Mouse (Mus musculus): ENCODE measurements around the gene Zfp985. TPM values are rescaled to one million over a fixed set of nuclear protein-coding genes. Genes with fewer than 3 reads are reported as not detected.
"Not testable (repeated sequence)": the region's sequence is repeated elsewhere in the genome, so short reads cannot be mapped to it uniquely, and the experiment has no call there.

The Zfp985 gene
- polyA plus RNA-seq, 1 experiment from 2014 or later, result 0.07 TPM

- not testable (repeated sequence) for H3K27me3 ChIP-seq; H3K4me3 ChIP-seq (replicated peaks); H3K27ac ChIP-seq; ATAC-seq; H3K36me3 ChIP-seq; H3K9me3 ChIP-seq; H3K4me2 ChIP-seq (replicated peaks); H3K4me1 ChIP-seq (replicated peaks); H3K9ac ChIP-seq (replicated peaks)
- WGBS, result 57% methylated on average over 1 of the region's 1 CpGs
These were observed 6.0 kb downstream of the Zfp985 start for GRCm38 (mm10) chr4:147559096-147559495.

GRCm38 (mm10) chr4:147565426-147566220, 12.5 kb downstream of the Zfp985 start:
- no peak for ATAC-seq
- 72% methylated on average over 6 of the region's 6 CpGs for WGBS
- Histone ChIP-seq H3K4me1 (replicated peaks) (no peaks in the 10 kb centered on the region), H3K4me2 (replicated peaks) (no peak overlapping the region), H3K27ac (no peak overlapping the region), H3K27me3 (no peaks in the 10 kb centered on the region), H3K9me3 (peaks cover 14% of the 10 kb centered on the region), H3K4me3 (replicated peaks) (no peak overlapping the region), H3K36me3 (no peaks in the 10 kb centered on the region), H3K9ac (replicated peaks) (no peak overlapping the region)

GRCm38 (mm10) chr4:147571156-147571555, 18.1 kb downstream of the Zfp985 start:
- not testable (repeated sequence) for H3K27me3 ChIP-seq; H3K36me3 ChIP-seq; H3K9ac ChIP-seq (replicated peaks); H3K4me2 ChIP-seq (replicated peaks); H3K4me1 ChIP-seq (replicated peaks); ATAC-seq; H3K4me3 ChIP-seq (replicated peaks); H3K27ac ChIP-seq
- WGBS, result 84% methylated on average over 8 of the region's 8 CpGs
- peaks cover 17% of the 10 kb centered on the region for H3K9me3 ChIP-seq

GRCm38 (mm10) chr4:147579371-147579770, 26.3 kb downstream of the Zfp985 start:
- H3K27me3 ChIP-seq; H3K4me3 ChIP-seq (replicated peaks); H3K9ac ChIP-seq (replicated peaks); H3K4me2 ChIP-seq (replicated peaks); ATAC-seq; H3K36me3 ChIP-seq; H3K4me1 ChIP-seq (replicated peaks); H3K27ac ChIP-seq: not testable (repeated sequence)
- 92% methylated on average over 4 of the region's 4 CpGs for whole genome bisulfite sequencing
- H3K9me3 ChIP-seq, result peaks cover 18% of the 10 kb centered on the region; the same call in 1 of the 2 replicates

- H3K9me3 ChIP-seq, result peaks cover 28% of the 10 kb centered on the region
- no peak overlapping the region for H3K4me2 ChIP-seq (replicated peaks)
- no peak for ATAC-seq
- H3K4me3 ChIP-seq (replicated peaks), result no peak overlapping the region
- no peak overlapping the region for H3K27ac ChIP-seq
- no peaks in the 10 kb centered on the region for H3K27me3 ChIP-seq
- WGBS, result 62% methylated on average over 1 of the region's 1 CpGs
- no peaks in the 10 kb centered on the region for H3K36me3 ChIP-seq
- H3K9ac ChIP-seq (replicated peaks), result no peak overlapping the region
- no peaks in the 10 kb centered on the region for H3K4me1 ChIP-seq (replicated peaks)
These were observed 33.7 kb downstream of the Zfp985 start for GRCm38 (mm10) chr4:147586511-147587473.

- 84% methylated on average over 3 of the region's 3 CpGs for WGBS
- H3K4me1 ChIP-seq (replicated peaks); ATAC-seq; H3K4me2 ChIP-seq (replicated peaks); H3K4me3 ChIP-seq (replicated peaks); H3K27ac ChIP-seq; H3K36me3 ChIP-seq; H3K9ac ChIP-seq (replicated peaks); H3K27me3 ChIP-seq: not testable (repeated sequence)
- H3K9me3 ChIP-seq, result peaks cover 20% of the 10 kb centered on the region
These were observed 41.6 kb downstream of the Zfp985 start for GRCm38 (mm10) chr4:147594630-147595029.

GRCm38 (mm10) chr4:147597685-147598084, 44.6 kb downstream of the Zfp985 start:
- 62% methylated on average over 1 of the region's 1 CpGs for WGBS
- H3K4me2 ChIP-seq (replicated peaks), result no peak overlapping the region
- no peak for ATAC-seq
- no peaks in the 10 kb centered on the region for H3K4me1 ChIP-seq (replicated peaks)
- no peak overlapping the region for H3K9ac ChIP-seq (replicated peaks)
- peaks cover 27% of the 10 kb centered on the region for H3K9me3 ChIP-seq
- H3K27me3 ChIP-seq, result no peaks in the 10 kb centered on the region
- no peak overlapping the region for H3K27ac ChIP-seq
- H3K4me3 ChIP-seq (replicated peaks), result no peak overlapping the region
- no peaks in the 10 kb centered on the region for H3K36me3 ChIP-seq

GRCm38 (mm10) chr4:147598831-147599230, 45.8 kb downstream of the Zfp985 start:
- H3K27me3 ChIP-seq, result no peaks in the 10 kb centered on the region
- H3K4me1 ChIP-seq (replicated peaks), result no peaks in the 10 kb centered on the region
- H3K9ac ChIP-seq (replicated peaks), result no peak overlapping the region
- ATAC-seq, result no peak
- H3K36me3 ChIP-seq, result no peaks in the 10 kb centered on the region
- H3K4me3 ChIP-seq (replicated peaks), result no peak overlapping the region
- H3K9me3 ChIP-seq, result peaks cover 27% of the 10 kb centered on the region
- H3K27ac ChIP-seq, result no peak overlapping the region
- WGBS, result 53% methylated on average over 2 of the region's 2 CpGs
- H3K4me2 ChIP-seq (replicated peaks), result no peak overlapping the region

- H3K4me3 ChIP-seq (replicated peaks), result no peak overlapping the region
- H3K9ac ChIP-seq (replicated peaks), result no peak overlapping the region
- H3K4me1 ChIP-seq (replicated peaks), result no peaks in the 10 kb centered on the region
- no peak overlapping the region for H3K27ac ChIP-seq
- no peaks in the 10 kb centered on the region for H3K27me3 ChIP-seq
- no peak for ATAC-seq
- no peak overlapping the region for H3K4me2 ChIP-seq (replicated peaks)
- H3K36me3 ChIP-seq, result no peaks in the 10 kb centered on the region
- WGBS, result 42% methylated on average over 1 of the region's 1 CpGs
- H3K9me3 ChIP-seq, result peaks cover 14% of the 10 kb centered on the region
These were observed 48.8 kb downstream of the Zfp985 start for GRCm38 (mm10) chr4:147601881-147602280.

- Histone ChIP-seq H3K4me1 (replicated peaks) (no peaks in the 10 kb centered on the region), H3K9me3 (peaks cover 7% of the 10 kb centered on the region), H3K27ac (no peak overlapping the region), H3K36me3 (no peaks in the 10 kb centered on the region), H3K27me3 (no peaks in the 10 kb centered on the region), H3K9ac (replicated peaks) (no peak overlapping the region), H3K4me2 (replicated peaks) (no peak overlapping the region), H3K4me3 (replicated peaks) (no peak overlapping the region)
- 80% methylated on average over 4 of the region's 4 CpGs for WGBS
- no peak for ATAC-seq
These were observed 50.7 kb downstream of the Zfp985 start for GRCm38 (mm10) chr4:147603806-147604205.

- Histone ChIP-seq H3K4me1 (replicated peaks) (no peaks in the 10 kb centered on the region), H3K36me3 (no peaks in the 10 kb centered on the region), H3K4me2 (replicated peaks) (no peak overlapping the region), H3K27ac (no peak overlapping the region), H3K9me3 (peaks cover 7% of the 10 kb centered on the region), H3K4me3 (replicated peaks) (no peak overlapping the region), H3K9ac (replicated peaks) (no peak overlapping the region), H3K27me3 (no peaks in the 10 kb centered on the region)
- 80% methylated on average over 4 of the region's 4 CpGs for WGBS
- ATAC-seq, result no peak
These were observed 52.4 kb downstream of the Zfp985 start for GRCm38 (mm10) chr4:147605521-147605920.

- H3K4me2 ChIP-seq (replicated peaks); H3K27me3 ChIP-seq; ATAC-seq; H3K36me3 ChIP-seq; H3K4me3 ChIP-seq (replicated peaks); H3K9me3 ChIP-seq; H3K9ac ChIP-seq (replicated peaks); H3K4me1 ChIP-seq (replicated peaks); H3K27ac ChIP-seq: not testable (repeated sequence)
- 89% methylated on average over 6 of the region's 6 CpGs for WGBS
These were observed 53.4 kb downstream of the Zfp985 start for GRCm38 (mm10) chr4:147606511-147606910.
